Mouse (Mus musculus): ENCODE data around the gene Btbd1.

Btbd1 gene

DNA sequence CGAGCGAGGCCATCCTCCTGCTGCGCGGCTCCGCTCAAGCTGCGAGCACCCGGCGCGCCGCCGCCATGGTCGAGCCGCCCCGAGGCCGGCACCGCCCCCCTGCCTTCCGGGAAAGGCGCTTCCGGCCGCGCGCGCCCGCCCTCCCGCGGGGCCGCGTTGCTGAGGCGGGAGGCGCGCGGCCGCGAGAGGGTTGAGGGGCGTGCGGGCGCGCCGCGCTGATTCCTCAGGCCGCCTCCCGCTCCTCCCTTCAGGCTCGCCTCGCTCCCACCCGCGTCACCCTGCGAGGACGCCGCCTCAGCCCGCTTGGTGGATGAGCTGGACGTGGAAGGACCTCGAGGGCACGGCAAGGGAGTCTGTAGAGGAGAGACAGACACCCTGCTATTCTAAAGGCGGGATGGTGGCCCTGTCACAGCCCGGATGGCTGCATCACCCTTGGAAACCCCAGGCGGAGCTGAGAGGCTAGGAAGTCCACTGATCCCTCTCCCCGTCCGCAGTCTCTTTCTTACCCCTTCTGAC lies at the start of gene Btbd1:
Btbd1 (minus strand) TSS at position 53 of the 516 bp plus-strand sequence.
- peak; percentile 85 to 88 for DNase-seq

DNA sequence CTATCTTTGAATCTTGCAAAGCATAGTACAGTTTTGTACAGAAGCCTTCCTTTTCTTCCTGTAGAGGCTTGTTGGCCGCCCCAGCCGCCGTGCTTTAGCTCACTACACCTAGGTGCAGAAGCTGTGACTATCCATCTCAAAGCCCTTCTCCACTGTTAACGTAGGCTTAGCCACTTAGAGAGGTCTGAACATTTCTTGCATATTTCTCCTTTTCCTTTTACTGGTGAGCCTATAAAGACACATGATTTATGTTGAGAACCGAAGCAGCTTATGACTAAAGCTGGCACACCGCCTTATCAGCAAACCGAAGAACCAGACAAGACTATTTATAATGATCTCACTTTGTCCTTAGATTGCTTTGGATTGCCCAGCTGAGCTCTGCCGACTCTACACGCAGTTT lies 46.1 kb upstream of the Btbd1 start:
- DNase-seq, result no peak

DNA sequence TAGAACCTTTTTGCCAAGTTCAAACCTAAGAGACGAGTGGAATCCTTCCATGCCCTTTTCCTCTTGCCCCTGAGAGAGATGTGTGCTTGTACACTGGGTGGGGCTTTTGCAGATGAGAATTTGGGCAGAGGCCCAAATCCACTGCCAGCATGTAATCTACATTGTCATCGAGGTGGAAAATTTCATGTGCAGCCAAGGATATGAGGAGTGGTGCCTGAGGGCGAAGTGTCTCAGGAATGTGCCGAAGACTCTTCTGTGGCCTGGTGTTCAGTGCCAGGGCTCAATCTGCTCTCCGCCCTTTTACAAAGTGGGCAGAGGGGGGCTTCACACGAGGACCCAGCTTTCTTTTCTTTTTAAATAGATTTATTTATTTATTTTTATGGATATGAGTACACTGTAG lies 45.4 kb upstream of the Btbd1 start:
- no peak for DNase-seq

DNA sequence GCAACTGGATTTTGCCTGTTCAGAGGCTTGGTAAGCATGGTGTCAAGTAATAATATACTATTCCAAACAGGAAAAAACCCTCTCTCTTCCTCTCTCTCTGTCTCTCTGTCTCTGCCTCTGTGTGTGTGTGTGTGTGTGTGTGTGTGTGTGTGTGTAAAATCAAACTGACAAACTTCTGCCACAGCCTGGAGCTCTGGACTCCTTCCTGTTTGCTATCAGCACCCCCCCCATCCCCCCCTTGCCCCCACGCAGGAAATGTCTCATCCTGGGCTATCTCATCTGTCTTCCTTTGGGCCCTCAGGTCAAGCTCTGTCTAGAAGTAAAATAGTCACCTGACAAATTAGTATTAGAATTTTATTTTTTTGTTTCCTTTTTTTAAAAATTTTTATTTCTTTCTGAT lies 44.6 kb upstream of the Btbd1 start:
- no peak for DNase-seq

DNA sequence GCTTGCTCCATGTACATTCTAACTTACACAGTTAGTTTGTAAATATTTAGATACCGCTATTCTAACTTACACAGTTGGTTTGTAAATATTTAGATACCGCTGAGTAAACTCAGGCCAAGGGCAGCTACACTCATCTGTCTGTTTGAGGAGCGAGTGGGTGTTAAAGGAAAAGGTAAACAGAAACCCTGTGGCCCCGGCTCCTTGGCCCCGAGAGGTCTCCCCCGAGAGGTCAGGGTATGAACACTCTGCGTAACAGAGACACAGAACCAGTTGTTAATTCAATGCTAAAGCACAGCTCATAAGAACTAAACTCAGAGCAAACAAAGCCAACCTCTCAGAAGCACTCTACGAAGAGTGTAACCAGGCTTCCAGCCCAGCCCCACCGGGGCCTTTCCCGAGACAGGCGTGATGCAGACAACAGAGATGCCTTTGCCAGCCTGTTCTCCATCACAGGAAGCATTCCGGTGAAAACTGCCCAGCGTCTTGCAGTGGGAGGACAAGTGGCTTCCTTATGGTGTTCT lies 43.3 kb upstream of the Btbd1 start:
- no peak for DNase-seq

DNA sequence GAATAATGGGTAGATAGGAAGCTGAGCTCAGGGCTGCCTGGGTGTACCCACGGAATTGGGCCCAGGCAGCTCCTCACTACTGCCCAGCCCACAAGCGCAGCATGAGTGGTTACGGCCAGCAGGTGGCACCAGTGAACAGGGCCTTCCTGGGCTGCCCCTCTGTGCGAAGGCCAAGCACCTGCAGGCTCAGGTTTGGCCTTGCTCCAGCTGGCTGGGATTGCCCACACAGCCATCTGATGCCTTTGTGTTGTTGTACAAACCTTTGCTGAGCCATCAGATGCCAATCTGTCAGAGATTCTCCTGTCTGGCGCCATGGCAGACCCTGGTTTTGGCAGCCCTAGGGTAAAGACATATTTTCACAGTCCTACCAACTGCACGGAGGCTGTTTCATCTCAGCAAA lies 38.9 kb upstream of the Btbd1 start:
- peak; percentile 78 for DNase-seq

DNA sequence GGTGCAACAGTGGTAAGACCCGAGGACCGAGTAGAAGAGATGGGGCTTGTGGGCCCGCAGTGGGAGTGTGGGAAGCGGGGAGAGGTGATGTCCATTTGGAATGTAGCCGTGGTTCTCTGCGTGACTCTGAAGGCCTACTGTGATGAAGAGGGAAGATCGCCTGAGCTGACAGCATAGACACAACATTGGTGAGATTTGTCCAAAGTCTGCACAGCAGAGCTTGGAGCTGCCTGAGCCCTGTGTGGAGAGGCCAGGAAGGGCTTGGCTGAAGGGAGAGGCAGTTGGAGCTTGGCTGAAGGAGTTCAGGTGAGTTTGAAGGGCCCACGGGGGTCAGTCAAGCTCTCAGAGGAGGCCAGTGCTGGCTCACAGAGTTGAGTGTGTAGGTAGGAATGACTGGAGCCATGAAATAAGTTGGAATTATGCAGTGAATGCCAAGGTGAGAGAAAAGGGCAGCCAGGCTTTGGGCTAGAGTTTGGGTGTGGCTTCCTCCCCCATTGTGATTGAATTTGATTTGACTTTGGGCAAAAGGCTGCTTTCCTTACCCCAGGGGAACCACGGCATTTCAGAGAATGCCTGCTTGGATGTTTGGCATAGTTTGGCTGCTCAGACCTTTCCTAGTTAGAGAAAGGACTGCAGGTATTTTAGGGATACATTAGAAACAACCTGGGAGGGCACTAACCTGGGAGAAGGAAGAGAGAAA lies 38.1 kb upstream of the Btbd1 start:
- no peak for DNase-seq

DNA sequence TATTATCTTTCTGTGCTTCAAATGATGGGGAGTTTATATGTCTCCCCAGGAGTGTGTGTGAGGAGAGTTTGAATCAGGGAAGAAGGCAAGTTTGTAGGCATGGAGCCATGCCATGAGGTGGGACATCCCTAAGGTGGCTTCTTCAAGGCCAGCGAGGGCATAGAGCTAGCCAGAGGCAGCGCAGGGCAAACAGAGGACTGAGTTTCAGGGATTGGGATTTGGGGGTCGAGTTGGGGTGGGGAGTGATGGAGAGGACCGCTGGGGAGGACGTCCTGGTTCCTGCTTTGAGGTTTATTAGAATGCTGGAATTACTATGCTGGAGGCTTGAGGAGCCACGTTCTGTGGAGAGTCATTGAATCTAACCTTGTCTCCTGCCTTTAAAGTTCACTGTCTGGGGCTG lies 36.7 kb upstream of the Btbd1 start:
- DNase-seq, result no peak

DNA sequence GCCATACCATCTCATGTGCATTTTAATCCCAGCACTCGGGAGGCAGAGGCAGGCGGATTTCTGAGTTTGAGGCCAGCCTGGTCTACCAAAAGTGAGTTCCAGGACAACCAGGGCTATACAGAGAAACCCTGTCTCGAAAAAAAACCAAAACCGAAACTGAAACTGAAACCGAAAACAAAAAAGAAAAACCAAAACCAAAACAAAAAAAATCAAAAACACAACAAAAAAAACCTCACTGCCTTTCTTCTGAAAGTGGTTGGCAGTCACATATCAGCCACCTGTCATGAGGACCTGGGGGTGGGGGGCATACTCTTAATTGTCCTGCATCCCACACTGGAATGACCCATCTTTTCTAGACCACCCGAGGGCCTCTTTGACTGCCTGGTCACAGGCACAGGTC lies 35.3 kb upstream of the Btbd1 start:
- no peak for DNase-seq

DNA sequence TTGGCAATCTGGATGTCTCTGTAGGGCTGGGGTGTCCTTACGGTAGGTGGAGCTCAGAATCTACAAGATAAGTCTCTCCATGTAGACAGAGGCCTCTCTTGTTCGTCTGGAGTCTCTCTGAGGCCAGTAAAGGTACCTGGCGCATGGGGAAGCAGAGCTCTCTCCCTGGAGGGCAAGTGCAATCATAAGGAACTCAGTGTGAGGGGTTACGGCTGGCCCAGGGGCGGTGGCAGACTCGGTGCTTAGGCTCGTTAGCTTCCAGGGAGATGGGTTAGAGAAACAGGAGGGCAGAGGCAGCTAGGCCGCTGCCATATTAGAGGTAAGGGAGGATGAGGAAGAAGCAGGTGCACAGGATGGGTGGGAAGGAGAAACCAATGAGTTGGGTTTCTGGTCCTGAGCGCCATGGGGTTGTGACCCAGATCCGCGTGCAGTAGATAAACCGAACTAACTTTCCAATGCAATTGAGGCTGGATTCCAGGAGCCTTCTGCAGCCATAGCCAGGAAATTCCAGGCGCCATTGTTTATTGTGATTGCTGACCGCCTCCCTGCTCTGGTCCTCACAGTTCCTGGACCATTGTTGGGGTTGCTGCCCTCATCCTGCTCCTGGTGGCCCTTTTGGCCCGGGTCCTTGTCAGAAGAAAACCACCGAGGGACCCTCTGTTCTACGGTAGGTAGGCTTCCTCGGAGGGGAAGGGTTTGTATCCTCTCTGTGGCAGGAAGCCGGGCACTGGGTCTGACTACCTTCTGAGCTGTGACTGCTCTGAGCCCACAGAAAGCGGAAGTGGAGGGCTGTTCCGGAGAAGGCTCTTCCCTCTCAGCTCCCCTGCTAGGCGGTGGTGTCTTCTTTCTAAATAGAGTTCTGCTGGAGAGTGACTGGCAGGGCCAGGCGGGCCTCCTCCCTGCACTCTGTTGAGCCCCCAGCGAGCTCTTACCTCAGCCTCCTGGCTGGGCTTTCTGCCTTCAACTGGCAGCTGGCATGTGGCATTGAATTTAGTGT lies 33.7 kb upstream of the Btbd1 start:
- peak; percentile 79 to 81 for DNase-seq

DNA sequence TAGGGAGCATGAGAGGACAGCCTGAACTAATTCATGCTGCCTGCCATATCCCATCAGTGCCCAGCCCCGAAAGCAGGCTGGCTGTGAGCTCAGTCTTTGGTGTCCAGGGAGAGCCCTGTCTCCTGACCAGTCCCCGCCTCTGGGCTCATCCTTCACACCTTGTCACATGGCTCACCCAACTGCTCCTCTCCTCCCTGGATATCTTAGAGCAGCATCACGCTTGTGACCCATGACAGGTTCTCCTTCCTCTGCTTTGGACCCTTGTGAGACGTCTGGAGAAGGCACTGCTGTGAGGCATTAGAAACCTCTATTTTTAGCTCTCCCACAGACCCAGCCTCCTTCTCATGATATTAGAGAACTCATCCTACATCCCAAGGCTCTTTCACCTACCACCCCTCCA lies 32.7 kb upstream of the Btbd1 start:
- DNase-seq, result no peak

DNA sequence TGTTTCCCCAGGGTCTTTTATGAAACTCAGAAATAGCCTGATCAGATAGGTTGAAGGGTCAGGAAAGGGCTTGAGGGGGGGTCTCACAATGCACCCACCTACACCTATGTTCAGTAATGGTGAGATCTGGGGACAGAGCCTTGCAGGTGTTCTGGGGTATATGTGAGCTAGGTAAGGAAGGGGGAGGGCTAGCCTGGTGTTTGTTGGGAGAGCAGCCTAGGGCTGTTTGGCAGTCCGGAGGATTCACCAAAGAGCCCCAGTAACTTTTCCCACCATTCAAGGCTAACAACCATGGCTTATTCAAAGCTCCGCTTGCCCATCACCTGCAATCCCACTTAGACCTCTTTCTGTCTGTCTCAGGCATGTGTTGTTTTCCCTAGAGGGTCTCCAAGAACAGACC lies 32.2 kb upstream of the Btbd1 start:
- no peak for DNase-seq

DNA sequence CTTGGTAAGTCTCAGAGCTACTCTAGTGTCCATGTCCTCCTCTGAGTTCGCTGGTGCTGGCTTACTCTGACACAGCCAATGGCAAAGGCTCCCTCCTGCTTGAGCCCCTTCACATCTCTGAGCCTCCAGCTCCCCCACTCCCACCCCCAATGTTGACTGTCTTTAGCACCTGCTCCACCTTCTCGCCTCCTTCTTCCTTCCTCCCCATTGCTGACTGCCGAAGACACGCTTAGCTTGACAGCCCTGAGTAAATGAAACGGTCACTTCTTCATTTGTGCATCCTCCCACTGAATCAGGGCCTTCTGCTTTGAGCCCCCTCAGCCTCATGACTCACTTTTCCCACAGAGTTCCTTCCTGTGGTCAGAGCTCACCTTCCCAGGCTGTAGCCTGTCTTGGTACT lies 31.8 kb upstream of the Btbd1 start:
- DNase-seq, result peak; percentile 54

DNA sequence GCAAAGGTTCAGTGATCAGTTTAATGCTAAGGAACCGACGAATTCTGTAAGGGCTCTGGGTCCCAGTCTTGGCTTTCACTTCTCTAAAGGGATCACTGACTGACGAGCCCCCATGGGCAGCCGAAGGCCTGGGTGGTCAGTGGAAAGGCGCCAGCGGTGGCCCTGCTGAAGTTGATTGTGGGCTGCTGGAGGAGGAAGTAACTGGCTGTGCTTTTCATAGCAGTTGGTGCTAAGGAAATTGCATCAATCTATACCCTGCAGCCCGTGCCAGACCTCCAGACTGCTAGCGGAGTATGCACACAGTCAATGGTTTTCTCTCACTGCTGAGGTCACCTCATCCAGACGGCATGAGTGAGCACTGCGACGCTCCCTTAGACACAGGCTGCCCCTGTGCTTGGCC lies 30.8 kb upstream of the Btbd1 start:
- DNase-seq, result peak; percentile 58 to 59

DNA sequence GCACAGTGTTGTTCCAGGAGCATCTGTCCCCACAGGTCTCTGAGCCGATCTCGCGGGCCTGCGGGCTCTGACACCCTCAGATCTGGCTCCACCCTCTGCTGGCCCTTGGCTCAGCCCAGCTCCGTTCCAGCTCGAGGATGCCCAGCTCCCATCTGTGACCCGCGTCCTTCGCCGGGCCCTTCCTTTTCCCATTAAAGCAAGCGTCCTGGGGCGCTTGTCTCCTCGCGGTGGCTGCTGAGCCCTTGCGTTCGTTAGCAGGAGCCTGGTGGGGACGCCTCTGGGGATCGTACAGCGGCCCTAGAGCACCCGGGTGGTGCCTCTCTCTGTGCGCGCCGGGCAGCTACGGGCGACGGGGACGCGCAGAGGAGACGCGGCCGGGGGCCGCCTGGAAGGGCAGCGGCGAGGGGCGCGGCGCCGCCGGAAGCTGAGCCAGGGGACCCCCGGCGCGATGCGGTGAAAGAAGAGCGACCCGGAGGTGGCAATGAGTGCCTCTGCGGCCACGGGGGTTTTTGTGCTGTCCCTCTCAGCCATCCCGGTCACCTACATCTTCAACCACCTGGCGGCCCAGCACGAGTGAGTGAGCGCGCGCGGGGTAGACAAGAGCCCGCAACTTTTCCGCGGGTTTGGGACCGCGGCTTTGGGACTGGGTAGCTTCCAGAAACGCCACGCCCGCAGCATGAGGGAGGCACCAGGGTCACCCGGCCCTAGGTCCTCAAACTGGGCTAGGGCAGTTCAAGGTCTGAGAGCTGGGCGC lies 29.9 kb upstream of the Btbd1 start, which contains the start of gene Tm6sf1:
Tm6sf1 (plus strand) TSS at position 34 of the 754 bp plus-strand sequence.
- DNase-seq, result peak; percentile 44 to 45

DNA sequence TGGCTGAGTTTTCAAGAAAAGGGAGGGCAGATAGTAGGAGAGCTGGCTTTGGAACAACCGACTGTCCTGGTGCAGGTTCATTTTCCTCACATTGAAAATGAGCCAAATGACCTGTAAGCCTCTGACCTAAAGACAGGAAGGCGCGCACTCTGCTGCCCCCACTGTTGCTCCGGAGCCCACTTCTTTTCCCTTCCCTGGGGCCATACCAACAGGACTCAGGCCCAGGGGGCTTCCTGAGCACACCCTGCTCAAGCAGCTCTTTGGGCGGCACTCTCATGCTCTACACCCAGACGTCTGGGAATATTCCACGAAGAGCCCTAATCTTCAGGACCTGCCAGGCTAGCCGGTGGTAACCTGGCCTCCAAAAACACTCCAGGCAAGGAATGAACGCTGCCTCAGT lies 29.0 kb upstream of the Btbd1 start:
- no peak for DNase-seq

DNA sequence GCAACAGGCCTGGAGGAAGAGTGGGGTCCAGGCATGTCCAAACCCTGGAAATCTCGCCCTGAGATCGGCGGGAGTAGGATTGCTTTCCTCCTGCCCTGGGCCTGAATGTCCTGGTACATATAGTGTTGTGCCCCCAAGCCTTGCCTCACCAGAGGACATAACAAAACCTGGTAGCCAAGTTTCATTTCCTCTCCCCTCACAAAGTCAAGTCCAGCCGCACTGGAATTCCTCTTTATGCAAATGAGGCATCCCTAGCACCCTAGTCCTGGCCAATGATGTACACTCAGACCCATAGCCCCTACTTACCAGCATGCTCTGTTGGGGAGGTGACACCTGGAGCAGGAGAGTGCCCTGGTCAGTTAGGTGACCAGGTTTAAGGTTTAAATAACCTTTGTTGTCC lies 27.0 kb upstream of the Btbd1 start:
- DNase-seq, result no peak

DNA sequence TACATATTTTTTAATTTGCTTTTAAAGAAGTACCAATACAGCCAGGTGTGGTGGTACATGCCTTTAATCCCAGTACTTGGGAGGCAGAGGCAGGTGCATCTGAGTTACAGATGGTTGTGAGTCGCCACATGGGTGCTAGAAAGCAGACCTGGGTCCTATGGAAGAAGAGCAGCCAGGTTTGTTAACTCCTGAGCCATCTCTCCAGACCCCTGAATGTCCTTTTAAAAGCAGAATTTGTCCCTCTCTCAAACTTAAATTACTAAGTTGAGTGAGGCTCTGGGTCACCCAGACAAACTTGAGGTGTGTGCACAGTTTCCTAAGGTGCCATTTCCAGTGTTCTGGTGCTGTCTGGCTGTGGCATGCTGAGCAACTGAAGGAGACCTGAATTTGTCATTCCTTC lies 26.5 kb upstream of the Btbd1 start, which contains the start of gene Gm10160:
Gm10160 (minus strand) TSS at position 101 of the 400 bp plus-strand sequence.
- DNase-seq, result no peak

DNA sequence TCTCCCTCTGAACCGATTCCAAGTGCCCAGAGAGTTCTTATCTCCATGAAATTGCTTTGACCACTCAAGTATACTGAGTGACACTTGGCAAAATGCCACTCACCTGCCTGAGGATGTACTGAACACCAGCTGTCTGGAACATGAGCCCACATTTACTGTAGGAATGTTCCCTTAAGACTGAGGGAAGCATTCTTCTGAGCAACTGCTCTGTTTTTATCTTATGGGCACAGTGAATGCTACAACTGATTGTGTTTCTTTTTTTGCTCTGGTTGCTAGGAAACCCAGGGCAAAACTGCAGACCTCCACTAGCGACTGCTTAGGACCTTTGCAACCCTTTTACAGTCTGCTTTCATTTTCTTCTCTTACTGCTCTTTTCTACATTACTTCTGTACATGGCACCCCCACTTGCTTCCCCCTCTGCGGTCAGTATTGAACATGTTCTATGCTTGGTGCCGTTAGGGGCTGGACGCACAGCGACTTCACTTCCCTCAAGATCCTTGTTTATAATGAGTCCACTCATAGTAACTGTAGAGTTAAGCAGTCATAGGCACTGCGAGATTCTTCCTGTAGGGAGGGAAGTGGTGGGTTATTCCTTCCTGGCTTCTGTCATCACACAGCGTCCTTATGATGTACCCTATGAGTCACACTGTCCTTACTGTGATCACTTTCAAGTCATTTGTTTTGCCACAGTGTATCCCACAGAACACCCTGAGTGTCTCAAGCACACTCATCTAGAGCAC lies 25.5 kb upstream of the Btbd1 start:
- peak; percentile 54 to 56 for DNase-seq

DNA sequence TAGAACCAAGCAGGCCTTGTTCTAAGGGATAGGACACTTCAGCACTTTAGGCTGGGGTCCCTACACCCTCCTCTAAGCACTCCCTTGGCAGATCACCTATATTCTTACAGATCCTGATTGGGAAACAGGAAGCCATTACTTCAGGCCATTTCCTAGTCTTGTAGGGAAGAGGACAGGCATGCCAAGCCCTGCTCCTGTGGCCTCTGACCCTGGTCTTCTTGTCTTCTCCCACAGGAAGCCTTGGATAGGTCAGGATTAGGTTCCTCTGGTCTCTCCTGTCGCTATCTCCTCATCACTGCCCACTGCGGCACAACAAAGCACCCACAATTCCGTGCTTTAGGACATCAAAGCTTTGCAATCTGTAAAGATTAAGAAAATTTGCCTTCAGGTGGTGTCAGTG lies 22.5 kb upstream of the Btbd1 start:
- DNase-seq, result no peak

DNA sequence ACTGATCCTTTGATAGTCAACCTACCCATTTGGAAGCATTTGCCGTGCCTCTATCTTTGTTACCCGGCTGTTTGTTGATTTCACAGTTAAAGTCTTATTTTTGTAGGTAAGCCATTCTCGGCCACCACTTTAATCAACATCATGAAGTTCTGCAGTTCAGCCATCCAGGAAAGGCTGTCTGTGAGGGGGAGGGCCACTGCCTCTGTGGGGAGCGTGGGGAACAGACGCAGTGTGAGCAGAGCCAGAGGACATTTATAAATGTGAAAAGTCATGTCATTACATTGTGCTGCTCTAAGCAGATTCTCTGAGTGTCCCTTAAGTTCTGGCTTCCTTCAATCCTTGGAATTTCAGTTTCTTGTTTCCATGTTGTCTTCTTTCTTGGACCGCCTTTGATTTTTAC lies 20.9 kb upstream of the Btbd1 start:
- DNase-seq, result no peak

DNA sequence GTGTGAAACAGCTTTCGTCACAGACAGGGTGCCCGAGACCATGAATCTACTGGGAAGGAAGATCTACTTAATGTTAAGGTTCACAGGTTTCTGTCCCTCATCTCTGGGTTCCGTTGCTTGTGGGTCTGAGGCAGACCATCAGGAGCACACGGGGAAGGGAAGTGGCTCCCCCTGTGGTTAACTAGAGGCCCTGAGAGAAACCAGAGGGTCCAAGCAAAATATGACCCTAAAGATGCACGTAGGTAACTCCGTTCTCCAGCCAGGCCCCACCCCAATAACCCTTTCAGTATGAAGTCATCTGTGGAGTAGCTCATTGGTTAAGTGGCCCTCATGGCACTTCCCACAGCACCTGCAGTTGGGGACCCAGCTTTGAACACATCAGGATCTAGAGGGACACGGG lies 20.4 kb upstream of the Btbd1 start:
- DNase-seq, result peak in 1 of 2 experiments; percentile 42
